Mouse (Mus musculus) neural tube, embryonic 13.5 days (tissue): Measurements from ENCODE around the gene Npvf. TPM values are rescaled to one million over a fixed set of nuclear protein-coding genes. Genes with fewer than 3 reads are reported as not detected.

Experiments used
- ATAC-seq: fragments of 200-750 bp; cut with Nextera tagmentation; 2 replicates; pipeline ENCODE4 v1.8.0; 2017; ENCODE audit warnings: low read depth, mild to moderate bottlenecking, moderate TSS enrichment, moderate library complexity
- H3K27ac ChIP-seq: fragments of 300-500 bp; sonication (generic); replicated peaks from 2 replicates; pipeline ENCODE4 v1.5.1; 2015; ENCODE audit warnings: moderate library complexity, mild to moderate bottlenecking, inconsistent platforms
- H3K27me3 ChIP-seq: fragments of 300-500 bp; sonication (generic); 2 replicates; pipeline ENCODE4 v1.6.1; 2015; ENCODE audit warnings: mild to moderate bottlenecking, inconsistent platforms
- H3K36me3 ChIP-seq: fragments of 300-500 bp; sonication (generic); 2 replicates; pipeline ENCODE4 v1.6.1; 2015; ENCODE audit warnings: mild to moderate bottlenecking, inconsistent platforms
- H3K4me1 ChIP-seq: fragments of 300-500 bp; sonication (generic); replicated peaks from 2 replicates; pipeline ENCODE4 v1.6.1; 2015; ENCODE audit warnings: inconsistent platforms
- H3K4me2 ChIP-seq: fragments of 300-500 bp; sonication (generic); 2 replicates; pipeline ENCODE4 v1.6.1; 2015; ENCODE audit warnings: inconsistent platforms, mild to moderate bottlenecking, moderate library complexity
- H3K4me3 ChIP-seq: fragments of 300-500 bp; sonication (generic); 2 replicates; pipeline ENCODE4 v1.5.1; 2015; ENCODE audit warnings: mild to moderate bottlenecking, inconsistent platforms
- H3K9ac ChIP-seq: fragments of 300-500 bp; sonication (generic); 2 replicates; pipeline ENCODE4 v1.6.1; 2015; ENCODE audit warnings: moderate library complexity, mild to moderate bottlenecking, inconsistent platforms
- H3K9me3 ChIP-seq: fragments of 300-500 bp; sonication (generic); 2 replicates; pipeline ENCODE4 v1.6.1; 2016; ENCODE audit warnings: inconsistent platforms
- WGBS: fragments of 180-500 bp; shearing (Covaris S2); methylation state at CpG from one replicate; pipeline ENCODE4 v1.1.7; 2015; 5-methylcytosine and 5-hydroxymethylcytosine counted together
- polyA plus RNA-seq: library from polyadenylated mRNA; unstranded; fragments of >200 nt; fragmentation: Nextera tagmentation; extraction: Ambion mirVana; gene quantifications from 2 replicates; pipeline ENCODE4 v1.2.1, GENCODE M21; 2015

Npvf gene
- not detected in 2 replicates for polyA plus RNA-seq

GRCm38 (mm10) chr6:50654356-50654755, at the start of gene Npvf:
Npvf (minus strand) TSS chr6:50654439.
- no peaks in the 10 kb centered on the region for H3K36me3 ChIP-seq
- H3K9me3 ChIP-seq = no peaks in the 10 kb centered on the region
- H3K4me1 ChIP-seq = no peaks in the 10 kb centered on the region
- H3K27ac ChIP-seq = no peak within 1 kb of the TSS
- 74% methylated on average over 4 of the region's 4 CpGs for WGBS
- no peaks in the 10 kb centered on the region for H3K27me3 ChIP-seq
- ATAC-seq = no peak
- no peak within 1 kb of the TSS for H3K9ac ChIP-seq
- no peak within 1 kb of the TSS for H3K4me3 ChIP-seq
- H3K4me2 ChIP-seq = no peak within 1 kb of the TSS

GRCm38 (mm10) chr6:50689121-50689815, 35.0 kb upstream of the Npvf start:
- Histone ChIP-seq H3K4me2 (no peak overlapping the region), H3K27ac (peak overlapping the region; percentile 69), H3K27me3 (no peaks in the 10 kb centered on the region), H3K4me3 (no peak overlapping the region), H3K9ac (no peak overlapping the region), H3K9me3 (no peaks in the 10 kb centered on the region), H3K4me1 (peaks cover 12% of the 10 kb centered on the region), H3K36me3 (no peaks in the 10 kb centered on the region)
- WGBS = 48% methylated on average over 15 of the region's 15 CpGs
- peak; percentile 89 for ATAC-seq

GRCm38 (mm10) chr6:50684646-50685415, 30.6 kb upstream of the Npvf start:
- WGBS = 66% methylated on average over 7 of the region's 7 CpGs
- Histone ChIP-seq H3K27me3 (no peaks in the 10 kb centered on the region), H3K4me1 (peaks cover 28% of the 10 kb centered on the region), H3K27ac (no peak overlapping the region), H3K9ac (no peak overlapping the region), H3K9me3 (no peaks in the 10 kb centered on the region), H3K4me3 (no peak overlapping the region), H3K4me2 (no peak overlapping the region), H3K36me3 (no peaks in the 10 kb centered on the region)
- ATAC-seq = no peak

- no peaks in the 10 kb centered on the region for H3K27me3 ChIP-seq
- no peaks in the 10 kb centered on the region for H3K36me3 ChIP-seq
- H3K4me1 ChIP-seq = peaks cover 21% of the 10 kb centered on the region
- H3K9ac ChIP-seq = no peak overlapping the region
- H3K9me3 ChIP-seq = no peaks in the 10 kb centered on the region
- 17% methylated on average over 5 of the region's 5 CpGs for WGBS
- H3K4me3 ChIP-seq = no peak overlapping the region
- ATAC-seq = no peak
- H3K4me2 ChIP-seq = no peak overlapping the region
- H3K27ac ChIP-seq = 0 out of 2 replicates have a peak overlapping the region, but pooled peaks have one; percentile 23
Observed at GRCm38 (mm10) chr6:50681491-50681890, 27.3 kb upstream of the Npvf start.

- peaks cover 21% of the 10 kb centered on the region for H3K4me1 ChIP-seq
- no peak overlapping the region for H3K4me3 ChIP-seq
- H3K4me2 ChIP-seq = no peak overlapping the region
- no peaks in the 10 kb centered on the region for H3K27me3 ChIP-seq
- no peak for ATAC-seq
- H3K9ac ChIP-seq = no peak overlapping the region
- H3K9me3 ChIP-seq = no peaks in the 10 kb centered on the region
- WGBS = 53% methylated on average over 20 of the region's 20 CpGs
- H3K27ac ChIP-seq = no peak overlapping the region
- no peaks in the 10 kb centered on the region for H3K36me3 ChIP-seq
Observed at GRCm38 (mm10) chr6:50680224-50681215, 26.3 kb upstream of the Npvf start.

GRCm38 (mm10) chr6:50679486-50679828, 25.2 kb upstream of the Npvf start:
- 81% methylated on average over 2 of the region's 2 CpGs for WGBS
- Histone ChIP-seq H3K27me3 (no peaks in the 10 kb centered on the region), H3K9me3 (no peaks in the 10 kb centered on the region), H3K4me1 (peaks cover 21% of the 10 kb centered on the region), H3K4me2 (no peak overlapping the region), H3K4me3 (no peak overlapping the region), H3K9ac (no peak overlapping the region), H3K27ac (no peak overlapping the region), H3K36me3 (no peaks in the 10 kb centered on the region)
- 0 out of 2 replicates have a peak, but pooled peaks have one; percentile 19 for ATAC-seq

- H3K27me3 ChIP-seq = no peaks in the 10 kb centered on the region
- peak; percentile 88; the same call in 1 of the 2 replicates for ATAC-seq
- no peaks in the 10 kb centered on the region for H3K9me3 ChIP-seq
- peaks cover 21% of the 10 kb centered on the region for H3K4me1 ChIP-seq
- no peaks in the 10 kb centered on the region for H3K36me3 ChIP-seq
- no peak overlapping the region for H3K4me2 ChIP-seq
- H3K4me3 ChIP-seq = no peak overlapping the region
- no peak overlapping the region for H3K9ac ChIP-seq
- no peak overlapping the region for H3K27ac ChIP-seq
- 28% methylated on average over 8 of the region's 8 CpGs for WGBS
Observed at GRCm38 (mm10) chr6:50678826-50679485, 24.7 kb upstream of the Npvf start.

- Histone ChIP-seq H3K36me3 (no peaks in the 10 kb centered on the region), H3K9ac (no peak overlapping the region), H3K4me2 (no peak overlapping the region), H3K4me1 (no peaks in the 10 kb centered on the region), H3K27ac (no peak overlapping the region), H3K27me3 (no peaks in the 10 kb centered on the region), H3K9me3 (no peaks in the 10 kb centered on the region), H3K4me3 (no peak overlapping the region)
- WGBS = 92% methylated on average over 3 of the region's 3 CpGs
- ATAC-seq = no peak
Observed at GRCm38 (mm10) chr6:50671191-50671590, 17.0 kb upstream of the Npvf start.

GRCm38 (mm10) chr6:50666937-50667336, 12.7 kb upstream of the Npvf start:
- Histone ChIP-seq H3K4me2 (no peak overlapping the region), H3K4me1 (peaks cover 16% of the 10 kb centered on the region), H3K27ac (no peak overlapping the region), H3K27me3 (no peaks in the 10 kb centered on the region), H3K9me3 (no peaks in the 10 kb centered on the region), H3K4me3 (no peak overlapping the region), H3K9ac (no peak overlapping the region), H3K36me3 (no peaks in the 10 kb centered on the region)
- no peak for ATAC-seq
- 68% methylated on average over 5 of the region's 5 CpGs for WGBS

GRCm38 (mm10) chr6:50665020-50665419, 10.8 kb upstream of the Npvf start:
- H3K4me3 ChIP-seq = no peak overlapping the region
- H3K9me3 ChIP-seq = no peaks in the 10 kb centered on the region
- ATAC-seq = no peak
- H3K27me3 ChIP-seq = no peaks in the 10 kb centered on the region
- H3K4me1 ChIP-seq = peaks cover 20% of the 10 kb centered on the region
- H3K4me2 ChIP-seq = no peak overlapping the region
- WGBS = 83% methylated on average over 3 of the region's 3 CpGs
- H3K9ac ChIP-seq = no peak overlapping the region
- no peak overlapping the region for H3K27ac ChIP-seq
- H3K36me3 ChIP-seq = no peaks in the 10 kb centered on the region

GRCm38 (mm10) chr6:50664193-50664592, 10.0 kb upstream of the Npvf start:
- Histone ChIP-seq H3K4me3 (no peak overlapping the region), H3K27me3 (no peaks in the 10 kb centered on the region), H3K36me3 (no peaks in the 10 kb centered on the region), H3K9me3 (no peaks in the 10 kb centered on the region), H3K4me1 (peaks cover 20% of the 10 kb centered on the region), H3K27ac (no peak overlapping the region), H3K9ac (no peak overlapping the region), H3K4me2 (no peak overlapping the region)
- ATAC-seq = no peak
- WGBS = 91% methylated on average over 3 of the region's 3 CpGs
